Mouse (Mus musculus): ENCODE data around the gene Srpk2.
"Not testable (repeated sequence)": the region's sequence is repeated elsewhere in the genome, so short reads cannot be mapped to it uniquely, and the experiment has no call there.

The Srpk2 gene

GRCm38 (mm10) chr5:23604036-23604705 lies 80.2 kb downstream of the Srpk2 start:
- DNase-seq: no peak

- DNase-seq: peak; percentile 63
Observed at GRCm38 (mm10) chr5:23599750-23600537, 84.5 kb downstream of the Srpk2 start.

- no peak for DNase-seq
Observed at GRCm38 (mm10) chr5:23599171-23599570, 85.2 kb downstream of the Srpk2 start.

- peak; percentile 49 for DNase-seq
Observed at GRCm38 (mm10) chr5:23598491-23598890, 85.9 kb downstream of the Srpk2 start.

GRCm38 (mm10) chr5:23597999-23598398 lies 86.4 kb downstream of the Srpk2 start:
- DNase-seq: no peak

- no peak for DNase-seq
Observed at GRCm38 (mm10) chr5:23597260-23597864, 87.1 kb downstream of the Srpk2 start.

- DNase-seq: no peak
Observed at GRCm38 (mm10) chr5:23596326-23596965, 88.0 kb downstream of the Srpk2 start.

- DNase-seq: not testable (repeated sequence)
Observed at GRCm38 (mm10) chr5:23590298-23590697, 94.1 kb downstream of the Srpk2 start.

GRCm38 (mm10) chr5:23587614-23588013 lies 96.8 kb downstream of the Srpk2 start:
- DNase-seq: no peak

- no peak for DNase-seq
Observed at GRCm38 (mm10) chr5:23586531-23587453, 97.6 kb downstream of the Srpk2 start.

GRCm38 (mm10) chr5:23581484-23582060 lies 102.8 kb downstream of the Srpk2 start:
- no peak for DNase-seq

GRCm38 (mm10) chr5:23579120-23579880 lies 105.1 kb downstream of the Srpk2 start:
- no peak for DNase-seq

GRCm38 (mm10) chr5:23578322-23578957 lies 106.0 kb downstream of the Srpk2 start:
- no peak for DNase-seq

- DNase-seq: no peak
Observed at GRCm38 (mm10) chr5:23577847-23578246, 106.6 kb downstream of the Srpk2 start.

GRCm38 (mm10) chr5:23576336-23577094 lies 107.9 kb downstream of the Srpk2 start:
- DNase-seq: no peak

GRCm38 (mm10) chr5:23573942-23574341 lies 110.5 kb downstream of the Srpk2 start:
- no peak for DNase-seq

GRCm38 (mm10) chr5:23568188-23568587 lies 116.2 kb downstream of the Srpk2 start:
- no peak for DNase-seq

GRCm38 (mm10) chr5:23566382-23566781 lies 118.0 kb downstream of the Srpk2 start:
- no peak for DNase-seq

GRCm38 (mm10) chr5:23562278-23563060 lies 121.9 kb downstream of the Srpk2 start:
- no peak for DNase-seq
